Mouse (Mus musculus): ENCODE data around the gene Pagr1b. TPM values are rescaled to one million over a fixed set of nuclear protein-coding genes. Genes with fewer than 3 reads are reported as not detected.

Gene Pagr1b
- total and polyA plus RNA-seq, 3 experiments: 0.30 to 6.6 TPM; not detected in 1

- H3K27ac ChIP-seq (ENCODE audit: insufficient read depth, low read depth): no peak overlapping the region
- H3K4me3 ChIP-seq (replicated peaks in 1 of 3; ENCODE audit: low read depth in 2 of 3, low read length in 2 of 3, poor library complexity in 1 of 3): peak overlapping the region; percentile 73 to 87 (median 75)
- no peaks in the 10 kb centered on the region for H3K27me3 ChIP-seq (replicated peaks)
- in situ Hi-C loops (cut with MboI; ENCODE audit: low pct_ligation_motif_present, low pct_unique_long_range_greater_than_20kb, low sequenced_read_pairs) (loop anchor here (10.0 kb wide), 1 partner anchor 309 kb away; the partner anchor contains the start of gene Coro1a), dilution Hi-C loops (cut with MboI; ENCODE audit: extremely low pct_ligation_motif_present, extremely low pct_unique_long_range_greater_than_20kb, low sequenced_read_pairs) (no loop called here)
- no peak for DNase-seq (ENCODE audit: extremely low read depth)
- H3K9me3 ChIP-seq (replicated peaks; ENCODE audit: low read length): no peaks in the 10 kb centered on the region
- TF ChIP-seq IRF4 (IDR thresholded peaks at IDR 0.05; ENCODE audit: low read depth, low read length) (no peak), POLR2A (IDR thresholded peaks at IDR 0.05; ENCODE audit: low read depth, low read length) (no peak), EP300 (IDR thresholded peaks at IDR 0.05; ENCODE audit: low read length) (no peak), CTCF (conservative IDR thresholded peaks at IDR 0.05 in 1 of 2, IDR thresholded peaks at IDR 0.05 in 1 of 2; ENCODE audit: low read depth in 2 of 2, low read length in 2 of 2) (no peak), GABPA (IDR thresholded peaks at IDR 0.05; ENCODE audit: insufficient replicate concordance, low read depth, low read length) (no peak), MAZ (IDR thresholded peaks at IDR 0.05; ENCODE audit: low read depth, low read length) (no peak), RCOR1 (conservative IDR thresholded peaks at IDR 0.05; ENCODE audit: low read depth, low read length) (no peak), SMC3 (IDR thresholded peaks at IDR 0.05; ENCODE audit: low read depth, low read length) (no peak), JUND (conservative IDR thresholded peaks at IDR 0.05; ENCODE audit: low read depth, low read length) (no peak), ELF1 (IDR thresholded peaks at IDR 0.05; ENCODE audit: low read depth, low read length) (no peak), HCFC1 (IDR thresholded peaks at IDR 0.05; ENCODE audit: low read depth, low read length) (no peak), ZC3H11A (IDR thresholded peaks at IDR 0.05; ENCODE audit: low read depth, low read length) (no peak), PAX5 (IDR thresholded peaks at IDR 0.05; ENCODE audit: low read length) (no peak)
- H3K4me1 ChIP-seq (ENCODE audit: control insufficient read depth in 1 of 2, insufficient read depth in 2 of 2): peaks cover 27 to 72% of the 10 kb centered on the region in 2 experiments
- H3K36me3 ChIP-seq (replicated peaks in 1 of 2; ENCODE audit: control insufficient read depth in 1 of 2, insufficient read depth in 1 of 2, low read length in 1 of 2): peaks cover 6 to 38% of the 10 kb centered on the region in 2 experiments
- H3K9ac ChIP-seq (ENCODE audit: insufficient read depth, low read depth): peak overlapping the region; percentile 87; the same call in 1 of the 2 replicates
- H3K4me2 ChIP-seq (ENCODE audit: insufficient read depth, low read depth, poor library complexity, severe bottlenecking): peak overlapping the region; percentile 60
- peaks cover 14% of the 10 kb centered on the region for H3K79me2 ChIP-seq (replicated peaks; ENCODE audit: control insufficient read depth, extremely low read depth, insufficient read depth, poor library complexity, severe bottlenecking)
Measured at GRCm38 (mm10) chr7:127013385-127013784, 2.9 kb downstream of the Pagr1b start.

GRCm38 (mm10) chr7:127012845-127013244, 3.4 kb downstream of the Pagr1b start:
- Histone ChIP-seq H3K27me3 (replicated peaks) (no peaks in the 10 kb centered on the region), H3K79me2 (replicated peaks; ENCODE audit: control insufficient read depth, extremely low read depth, insufficient read depth, poor library complexity, severe bottlenecking) (peaks cover 14% of the 10 kb centered on the region), H3K4me2 (ENCODE audit: insufficient read depth, low read depth, poor library complexity, severe bottlenecking) (0 out of 2 replicates have a peak overlapping the region, but pooled peaks have one; percentile 60), H3K4me3 (replicated peaks in 1 of 3; ENCODE audit: low read depth in 2 of 3, low read length in 2 of 3, poor library complexity in 1 of 3) (no peak overlapping the region), H3K9ac (ENCODE audit: insufficient read depth, low read depth) (no peak overlapping the region), H3K9me3 (replicated peaks; ENCODE audit: low read length) (no peaks in the 10 kb centered on the region), H3K27ac (ENCODE audit: insufficient read depth, low read depth) (no peak overlapping the region), H3K36me3 (replicated peaks in 1 of 2; ENCODE audit: control insufficient read depth in 1 of 2, insufficient read depth in 1 of 2, low read length in 1 of 2) (peaks cover 6 to 36% of the 10 kb centered on the region in 2 experiments), H3K4me1 (ENCODE audit: control insufficient read depth in 1 of 2, insufficient read depth in 2 of 2) (peaks cover 31 to 72% of the 10 kb centered on the region in 2 experiments)
- no peak for DNase-seq (ENCODE audit: extremely low read depth)
- dilution Hi-C loops (cut with MboI; ENCODE audit: extremely low pct_ligation_motif_present, extremely low pct_unique_long_range_greater_than_20kb, low sequenced_read_pairs) (no loop called here), in situ Hi-C loops (cut with MboI; ENCODE audit: low pct_ligation_motif_present, low pct_unique_long_range_greater_than_20kb, low sequenced_read_pairs) (loop anchor here (10.0 kb wide), 1 partner anchor 308 kb away; the partner anchor contains the start of gene Coro1a)
- TF ChIP-seq USF2 (conservative IDR thresholded peaks at IDR 0.05; ENCODE audit: low read depth, low read length) (no peak), TBP (conservative IDR thresholded peaks at IDR 0.05; ENCODE audit: low read depth, low read length) (no peak), KAT2A (IDR thresholded peaks at IDR 0.05; ENCODE audit: insufficient replicate concordance, low read length) (no peak), USF1 (IDR thresholded peaks at IDR 0.05; ENCODE audit: low read depth, low read length) (no peak), EP300 (IDR thresholded peaks at IDR 0.05; ENCODE audit: low read length) (no peak), JUN (IDR thresholded peaks at IDR 0.05; ENCODE audit: insufficient read depth, low read depth, low read length) (no peak), BHLHE40 (IDR thresholded peaks at IDR 0.05; ENCODE audit: low read depth, low read length) (no peak), NRF1 (IDR thresholded peaks at IDR 0.05; ENCODE audit: low read depth, low read length) (no peak), NELFE (IDR thresholded peaks at IDR 0.05; ENCODE audit: low read depth, low read length) (no peak), POLR2AphosphoS2 (IDR thresholded peaks at IDR 0.05; ENCODE audit: low read depth, low read length) (no peak), UBTF (IDR thresholded peaks at IDR 0.05; ENCODE audit: low read depth, low read length) (no peak), ZC3H11A (IDR thresholded peaks at IDR 0.05; ENCODE audit: low read depth, low read length) (no peak), SIN3A (IDR thresholded peaks at IDR 0.05; ENCODE audit: low read length) (no peak), POLR2A (IDR thresholded peaks at IDR 0.05; ENCODE audit: low read depth, low read length) (no peak), HCFC1 (IDR thresholded peaks at IDR 0.05; ENCODE audit: low read depth, low read length) (no peak), ETS1 (conservative IDR thresholded peaks at IDR 0.05; ENCODE audit: low read depth, low read length) (no peak), MAFK (IDR thresholded peaks at IDR 0.05; ENCODE audit: insufficient replicate concordance, low read length) (no peak), SMC3 (IDR thresholded peaks at IDR 0.05; ENCODE audit: low read depth, low read length) (no peak), MYC (IDR thresholded peaks at IDR 0.05; ENCODE audit: low read depth, low read length) (no peak)

Data from CH12.LX (cell line).